Mouse (Mus musculus): ENCODE results near the gene Tjp3.

Gene Tjp3

DNA sequence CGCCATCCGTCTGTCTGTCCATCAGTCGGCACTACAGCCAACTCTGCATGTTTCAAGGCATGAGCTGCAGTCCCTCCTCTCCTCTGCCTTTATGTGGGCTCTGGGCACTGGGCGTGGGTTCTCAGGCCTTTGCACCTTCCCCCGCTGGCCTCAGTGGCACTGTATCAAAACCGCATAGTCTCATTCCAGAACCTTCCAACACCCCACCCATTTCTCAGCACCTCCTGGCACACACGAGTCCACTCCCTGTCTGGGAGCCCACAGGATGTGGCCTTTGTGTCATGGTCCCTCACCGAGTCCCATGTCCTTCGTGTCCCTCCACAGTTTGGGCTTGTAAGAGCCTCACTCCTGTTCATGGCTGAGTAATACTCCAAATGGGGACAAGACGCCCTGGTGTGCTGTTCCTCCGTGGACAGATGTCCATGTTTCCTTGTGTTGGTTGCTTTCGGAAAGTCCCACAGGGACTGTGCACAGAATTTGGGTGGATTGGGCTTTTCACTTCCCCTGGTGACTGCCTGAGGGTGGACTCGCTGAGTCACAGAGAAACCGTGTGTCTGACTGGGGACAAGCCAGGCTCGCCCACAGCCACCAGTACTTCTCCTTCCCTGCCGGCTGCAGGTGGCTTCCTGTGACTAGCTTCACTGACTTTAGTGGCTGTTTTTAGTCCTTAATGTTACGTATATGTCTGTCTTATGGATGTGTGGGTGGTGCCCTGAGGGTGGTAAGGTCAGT, 7.2 kb upstream of the Tjp3 start:
- ATAC-seq (ENCODE audit: low TSS enrichment): peak; percentile 60

DNA sequence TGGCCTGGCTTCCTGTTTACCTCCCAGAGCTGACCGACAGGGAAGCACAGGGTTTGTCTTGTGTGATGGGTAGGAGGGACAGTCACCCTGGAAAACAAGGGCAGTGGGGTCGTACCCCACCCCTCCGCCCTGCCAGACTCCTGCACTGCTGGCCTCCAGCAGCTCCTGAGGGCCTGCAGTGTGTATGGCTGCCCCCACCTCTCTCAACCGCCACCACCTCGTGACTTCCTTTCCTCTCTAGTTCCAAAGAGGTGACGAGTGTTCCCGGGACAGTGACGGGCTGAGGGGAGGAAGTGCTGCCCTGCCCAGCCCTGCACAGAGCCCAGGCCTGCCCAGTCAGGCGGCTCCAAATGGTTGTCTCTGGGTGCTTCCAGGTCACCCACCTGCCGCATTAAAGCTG, 6.5 kb upstream of the Tjp3 start:
- no peak for ATAC-seq (ENCODE audit: low TSS enrichment)

DNA sequence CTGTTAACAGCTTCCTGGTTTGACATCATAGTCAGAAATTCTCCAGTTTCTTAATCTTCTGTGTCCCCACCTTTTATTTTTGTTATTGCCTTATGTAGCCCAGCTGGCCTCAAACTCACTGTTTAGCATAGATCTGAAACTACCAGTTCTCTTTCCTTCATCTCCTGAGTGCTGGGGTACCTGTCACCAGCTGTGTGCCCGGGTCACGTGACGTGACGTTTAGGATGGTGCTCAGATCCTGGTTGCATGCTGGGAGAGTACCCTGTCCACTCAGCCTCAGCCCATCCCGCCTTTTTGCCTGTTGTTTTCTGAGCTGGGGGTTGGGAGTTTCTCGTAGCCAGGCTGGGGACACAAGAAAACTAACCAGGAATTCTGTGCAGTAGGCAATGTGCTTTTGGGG, 5.9 kb upstream of the Tjp3 start:
- ATAC-seq (ENCODE audit: low TSS enrichment): no peak

- ATAC-seq (ENCODE audit: low TSS enrichment): peak; percentile 5; the same call in 1 of the 2 replicates
These were observed 3.8 kb upstream of the Tjp3 start for GRCm38 (mm10) chr10:81295185-81295584.

- ATAC-seq (ENCODE audit: low TSS enrichment): no peak
These were observed 3.1 kb upstream of the Tjp3 start for GRCm38 (mm10) chr10:81294442-81294841.

DNA sequence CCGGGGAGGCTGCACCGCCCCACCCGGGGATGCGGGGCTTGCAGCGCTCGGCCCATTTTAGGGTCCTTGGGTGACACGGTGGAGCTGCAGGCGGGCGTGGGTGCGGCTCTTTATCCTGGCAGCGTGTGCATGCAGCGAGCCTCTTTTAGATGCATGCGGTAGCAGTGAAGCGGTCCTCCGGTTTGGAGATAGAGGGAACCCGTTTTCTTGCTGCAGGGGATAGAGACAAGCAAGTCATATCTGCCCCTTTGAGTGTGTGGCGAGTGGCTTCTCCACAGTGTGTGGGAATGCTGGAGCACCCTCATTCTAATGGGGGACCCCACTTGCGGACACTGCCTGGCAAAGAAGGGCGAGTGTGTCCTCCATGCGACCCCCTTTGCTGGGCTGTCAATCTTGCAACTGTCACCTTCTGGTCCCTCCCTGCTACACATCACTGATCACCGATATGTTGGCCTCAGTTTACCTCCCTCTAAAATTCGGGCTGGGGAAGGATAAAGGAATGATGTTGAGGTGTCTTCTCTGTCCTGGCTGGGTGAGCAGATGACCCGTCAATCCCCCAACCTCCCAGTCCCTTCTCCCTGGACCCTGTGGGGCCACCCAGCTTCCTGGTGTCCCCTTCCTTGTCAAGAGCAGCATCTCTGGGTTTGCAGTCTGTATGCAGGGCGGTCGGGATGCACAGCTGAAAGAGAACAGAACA, 2.1 kb upstream of the Tjp3 start:
- ATAC-seq (ENCODE audit: low TSS enrichment): no peak

GRCm38 (mm10) chr10:81292554-81293333, 1.4 kb upstream of the Tjp3 start, which contains the start of gene Pip5k1c:
Gene Pip5k1c (plus strand): TSS chr10:81292963.
- ATAC-seq (ENCODE audit: low TSS enrichment): peak; percentile 60

GRCm38 (mm10) chr10:81290698-81291460, 502 bp downstream of the Tjp3 start:
- ATAC-seq (ENCODE audit: low TSS enrichment): no peak

GRCm38 (mm10) chr10:81289811-81290210, 1.6 kb downstream of the Tjp3 start:
- ATAC-seq (ENCODE audit: low TSS enrichment): no peak

GRCm38 (mm10) chr10:81289278-81289677, 2.1 kb downstream of the Tjp3 start:
- ATAC-seq (ENCODE audit: low TSS enrichment): no peak

GRCm38 (mm10) chr10:81288601-81289000, 2.8 kb downstream of the Tjp3 start:
- ATAC-seq (ENCODE audit: low TSS enrichment): no peak

DNA sequence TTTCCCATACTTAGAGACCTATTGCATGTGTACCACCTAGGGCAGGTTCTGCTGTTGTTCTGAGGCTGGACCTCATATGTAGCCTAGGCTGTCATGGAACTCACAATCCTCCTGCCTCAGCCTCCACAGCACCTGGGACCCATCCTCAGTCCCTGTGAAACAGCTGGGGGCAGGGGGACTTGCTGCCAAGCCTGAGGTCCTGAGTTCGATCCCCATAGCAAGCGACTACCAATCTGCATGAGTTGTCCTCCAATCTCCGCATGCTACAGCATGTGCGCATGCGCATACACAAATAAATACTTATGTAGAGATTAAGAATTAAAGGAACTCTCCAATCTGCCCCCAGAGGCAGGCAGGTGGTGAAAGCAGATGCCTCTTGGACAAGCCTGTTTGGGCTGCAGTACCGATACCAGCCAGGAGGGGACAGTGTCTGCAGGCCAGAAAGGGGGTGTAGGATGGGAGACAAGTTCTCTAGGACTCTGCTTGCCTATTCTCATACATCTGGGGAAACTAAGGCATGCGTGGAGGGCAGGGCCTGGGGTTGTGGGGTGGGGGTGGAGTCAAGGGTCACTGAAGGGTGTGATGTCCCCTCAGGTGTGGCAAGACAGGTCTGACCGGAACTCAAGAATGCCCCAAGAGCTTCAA, 3.7 kb downstream of the Tjp3 start:
- ATAC-seq (ENCODE audit: low TSS enrichment): no peak

DNA sequence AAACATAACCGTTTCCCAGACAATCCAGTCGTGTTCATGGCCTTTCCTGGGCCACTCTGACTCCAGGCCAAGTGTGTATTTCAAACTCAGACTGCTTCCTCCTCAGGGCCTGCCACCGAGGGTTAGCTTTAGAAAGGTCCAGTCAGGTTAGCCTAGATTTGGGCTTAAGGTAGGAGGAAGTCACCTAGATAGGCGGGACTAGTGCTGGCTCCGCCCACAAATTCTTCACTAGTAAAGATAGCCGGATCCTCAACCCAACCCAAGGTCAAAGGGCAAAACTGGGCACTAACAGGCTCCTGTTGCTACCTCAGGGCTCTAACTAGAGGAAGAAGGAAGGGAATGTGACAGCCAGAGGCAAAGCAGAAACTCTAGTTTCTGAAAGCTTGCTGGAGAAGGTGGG, 4.8 kb downstream of the Tjp3 start:
- no peak for ATAC-seq (ENCODE audit: low TSS enrichment)

GRCm38 (mm10) chr10:81285694-81286450, 5.5 kb downstream of the Tjp3 start:
- peak; percentile 71 for ATAC-seq (ENCODE audit: low TSS enrichment)

DNA sequence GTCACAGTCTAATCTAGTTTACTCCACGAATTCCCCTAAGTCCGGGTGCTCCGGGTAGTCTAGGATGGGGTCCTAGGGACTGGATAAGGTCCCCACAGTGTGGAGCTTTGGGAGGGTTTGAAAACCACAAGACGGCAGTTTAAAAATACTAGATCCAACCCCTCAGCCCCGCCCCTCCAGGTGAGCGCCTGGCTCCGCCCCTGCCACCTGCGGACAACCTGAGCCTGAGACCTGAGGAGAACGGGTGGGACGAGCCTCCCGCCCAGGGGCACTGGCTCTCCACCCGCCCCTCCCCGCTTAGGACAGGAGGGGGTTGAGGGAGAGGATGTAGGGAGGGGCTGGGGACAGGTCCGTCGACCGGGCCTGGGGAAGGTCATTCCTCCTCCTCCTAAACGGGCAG, 6.7 kb downstream of the Tjp3 start:
- no peak for ATAC-seq (ENCODE audit: low TSS enrichment)

- no peak for ATAC-seq (ENCODE audit: low TSS enrichment)
These were observed 7.2 kb downstream of the Tjp3 start for GRCm38 (mm10) chr10:81284189-81284588.

GRCm38 (mm10) chr10:81279496-81279895, 11.9 kb downstream of the Tjp3 start:
- no peak for ATAC-seq (ENCODE audit: low TSS enrichment)

- ATAC-seq (ENCODE audit: low TSS enrichment): no peak
These were observed 13.7 kb downstream of the Tjp3 start for GRCm38 (mm10) chr10:81277676-81278075.

DNA sequence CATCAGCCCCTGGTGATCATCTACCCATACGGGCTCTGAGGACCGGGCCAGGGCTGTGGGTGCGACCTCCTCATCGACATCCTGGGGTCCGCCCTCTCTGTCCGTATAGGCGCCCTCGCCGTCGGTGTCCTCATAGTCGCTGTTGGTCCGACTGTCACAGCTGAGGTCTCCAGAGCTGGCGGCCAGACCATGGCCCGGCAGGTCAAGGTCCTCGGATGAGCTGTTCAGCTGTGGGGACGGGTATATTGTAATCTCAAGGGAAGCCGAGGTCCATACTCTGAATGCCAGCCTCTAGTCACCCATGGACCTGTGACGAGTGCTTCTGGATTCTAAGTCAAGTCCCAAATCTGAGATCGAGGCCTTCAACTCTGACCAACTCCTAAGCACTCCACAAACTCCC, 17.5 kb downstream of the Tjp3 start:
- no peak for ATAC-seq (ENCODE audit: low TSS enrichment)

- ATAC-seq (ENCODE audit: low TSS enrichment): no peak
These were observed 19.0 kb downstream of the Tjp3 start for GRCm38 (mm10) chr10:81272356-81272755.
